Mouse (Mus musculus): Measurements from ENCODE around the gene Nek6.

DNA sequence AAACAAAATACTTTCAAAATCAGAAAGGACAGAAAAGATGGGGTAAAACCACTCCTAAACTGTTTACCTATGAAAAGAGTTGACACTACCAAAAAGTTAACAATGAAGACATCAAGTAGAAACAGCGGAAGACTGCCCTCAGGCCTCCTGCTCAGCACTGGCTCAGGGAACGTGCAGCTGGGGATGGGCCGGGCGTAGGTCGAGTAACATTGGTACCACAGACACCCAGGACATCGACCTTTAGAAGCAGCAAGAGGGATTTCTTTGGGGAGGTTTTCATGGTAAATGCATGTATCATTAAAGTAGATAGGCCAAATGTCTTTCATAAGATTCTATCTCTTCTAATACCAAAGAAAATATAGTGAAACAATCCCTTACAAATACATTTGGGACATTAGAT lies 101.2 kb downstream of the Nek6 start:
- TF ChIP-seq CTCF (IDR thresholded peaks at IDR 0.05; ENCODE audit: control insufficient read depth, insufficient read depth, insufficient replicate concordance, low read depth, low read length) (no peak), POLR2A (IDR thresholded peaks at IDR 0.05; ENCODE audit: control insufficient read depth, low read depth, low read length) (no peak)
